Mouse (Mus musculus): ENCODE results near the gene Col4a2. TPM values are rescaled to one million over a fixed set of nuclear protein-coding genes. Genes with fewer than 3 reads are reported as not detected.

Gene Col4a2
- total RNA-seq, 2 experiments from 2014 or later = 131 to 150 TPM

- DNase-seq (ENCODE audit: low spot score in 2 of 2) = no peak
Observed at GRCm38 (mm10) chr8:11322724-11323585, 10.3 kb downstream of the Col4a2 start.

- no peak for DNase-seq (ENCODE audit: low spot score in 2 of 2)
Observed at GRCm38 (mm10) chr8:11323681-11324080, 11.1 kb downstream of the Col4a2 start.

- DNase-seq (ENCODE audit: low spot score in 2 of 2) = no peak
Observed at GRCm38 (mm10) chr8:11324801-11325395, 12.3 kb downstream of the Col4a2 start.

GRCm38 (mm10) chr8:11327298-11327697 is 14.7 kb downstream of the Col4a2 start:
- DNase-seq (ENCODE audit: low spot score in 2 of 2) = no peak

- no peak for DNase-seq (ENCODE audit: low spot score in 2 of 2)
Observed at GRCm38 (mm10) chr8:11327722-11328417, 15.3 kb downstream of the Col4a2 start.

GRCm38 (mm10) chr8:11331561-11331960 is 19.0 kb downstream of the Col4a2 start:
- DNase-seq (ENCODE audit: low spot score in 2 of 2) = no peak

GRCm38 (mm10) chr8:11333746-11334145 is 21.1 kb downstream of the Col4a2 start:
- no peak for DNase-seq (ENCODE audit: low spot score in 2 of 2)

GRCm38 (mm10) chr8:11334493-11334892 is 21.9 kb downstream of the Col4a2 start:
- no peak for DNase-seq (ENCODE audit: low spot score in 2 of 2)

GRCm38 (mm10) chr8:11335238-11335637 is 22.6 kb downstream of the Col4a2 start:
- DNase-seq (ENCODE audit: low spot score in 2 of 2) = no peak

- no peak for DNase-seq (ENCODE audit: low spot score in 2 of 2)
Observed at GRCm38 (mm10) chr8:11336346-11336745, 23.7 kb downstream of the Col4a2 start.

- no peak for DNase-seq (ENCODE audit: low spot score in 2 of 2)
Observed at GRCm38 (mm10) chr8:11337642-11338041, 25.0 kb downstream of the Col4a2 start.

GRCm38 (mm10) chr8:11338507-11338906 is 25.9 kb downstream of the Col4a2 start:
- DNase-seq (ENCODE audit: low spot score in 2 of 2) = no peak

GRCm38 (mm10) chr8:11340310-11341110 is 27.9 kb downstream of the Col4a2 start:
- peak; percentile 46 to 68 for DNase-seq (ENCODE audit: low spot score in 2 of 2)

GRCm38 (mm10) chr8:11341111-11341566 is 28.5 kb downstream of the Col4a2 start:
- DNase-seq (ENCODE audit: low spot score in 2 of 2) = no peak

GRCm38 (mm10) chr8:11344459-11344858 is 31.9 kb downstream of the Col4a2 start:
- no peak for DNase-seq (ENCODE audit: low spot score in 2 of 2)

GRCm38 (mm10) chr8:11346225-11346624 is 33.6 kb downstream of the Col4a2 start:
- DNase-seq (ENCODE audit: low spot score in 2 of 2) = no peak

- no peak for DNase-seq (ENCODE audit: low spot score in 2 of 2)
Observed at GRCm38 (mm10) chr8:11347699-11348098, 35.1 kb downstream of the Col4a2 start.

GRCm38 (mm10) chr8:11348622-11349021 is 36.0 kb downstream of the Col4a2 start:
- DNase-seq (ENCODE audit: low spot score in 2 of 2) = no peak

GRCm38 (mm10) chr8:11351355-11351754 is 38.8 kb downstream of the Col4a2 start:
- DNase-seq (ENCODE audit: low spot score in 2 of 2) = no peak

GRCm38 (mm10) chr8:11352514-11352913 is 39.9 kb downstream of the Col4a2 start:
- no peak for DNase-seq (ENCODE audit: low spot score in 2 of 2)

Measured in adrenal gland, adult 18-20 months (tissue).